Mouse (Mus musculus): ENCODE data around the gene Dock1. TPM values are rescaled to one million over a fixed set of nuclear protein-coding genes. Genes with fewer than 3 reads are reported as not detected.

Gene Dock1
- total and polyA plus RNA-seq, 3 experiments = not detected

- TF ChIP-seq ZC3H11A (IDR thresholded peaks at IDR 0.05; ENCODE audit: low read depth, low read length) (no peak), MAFK (IDR thresholded peaks at IDR 0.05; ENCODE audit: insufficient replicate concordance, low read length) (no peak), MXI1 (IDR thresholded peaks at IDR 0.05; ENCODE audit: low read depth, low read length) (no peak), NRF1 (IDR thresholded peaks at IDR 0.05; ENCODE audit: low read depth, low read length) (no peak), UBTF (IDR thresholded peaks at IDR 0.05; ENCODE audit: low read depth, low read length) (no peak), ZKSCAN1 (IDR thresholded peaks at IDR 0.05; ENCODE audit: borderline replicate concordance, low read depth, low read length) (no peak), ELF1 (IDR thresholded peaks at IDR 0.05; ENCODE audit: low read depth, low read length) (no peak), E2F4 (IDR thresholded peaks at IDR 0.05; ENCODE audit: insufficient replicate concordance, low read depth, low read length) (no peak), BHLHE40 (IDR thresholded peaks at IDR 0.05; ENCODE audit: low read depth, low read length) (no peak), HCFC1 (IDR thresholded peaks at IDR 0.05; ENCODE audit: low read depth, low read length) (no peak), USF2 (conservative IDR thresholded peaks at IDR 0.05; ENCODE audit: low read depth, low read length) (no peak), ZMIZ1 (IDR thresholded peaks at IDR 0.05; ENCODE audit: low read depth, low read length) (no peak), SIN3A (IDR thresholded peaks at IDR 0.05; ENCODE audit: low read length) (no peak), SMC3 (IDR thresholded peaks at IDR 0.05; ENCODE audit: low read depth, low read length) (no peak), JUN (IDR thresholded peaks at IDR 0.05; ENCODE audit: insufficient read depth, low read depth, low read length) (no peak)
- no peak overlapping the region for H3K4me2 ChIP-seq (ENCODE audit: insufficient read depth, low read depth, poor library complexity, severe bottlenecking)
- no peak overlapping the region for H3K9ac ChIP-seq (ENCODE audit: insufficient read depth, low read depth)
- no peak for DNase-seq (ENCODE audit: extremely low read depth)
- no peaks in the 10 kb centered on the region for H3K36me3 ChIP-seq (replicated peaks in 1 of 2; ENCODE audit: control insufficient read depth in 1 of 2, insufficient read depth in 1 of 2, low read length in 1 of 2)
- peaks cover 80% of the 10 kb centered on the region for H3K9me3 ChIP-seq (replicated peaks; ENCODE audit: low read length)
- H3K27ac ChIP-seq (ENCODE audit: insufficient read depth, low read depth) = no peak overlapping the region
- no peaks in the 10 kb centered on the region for H3K79me2 ChIP-seq (replicated peaks; ENCODE audit: control insufficient read depth, extremely low read depth, insufficient read depth, poor library complexity, severe bottlenecking)
- in situ Hi-C loops (cut with MboI; ENCODE audit: low pct_ligation_motif_present, low pct_unique_long_range_greater_than_20kb, low sequenced_read_pairs) = no loop called here
- no peak overlapping the region for H3K4me3 ChIP-seq (replicated peaks in 1 of 3; ENCODE audit: low read depth in 2 of 3, low read length in 2 of 3, poor library complexity in 1 of 3)
- no peaks in the 10 kb centered on the region for H3K4me1 ChIP-seq (ENCODE audit: control insufficient read depth in 1 of 2, insufficient read depth in 2 of 2)
- no peaks in the 10 kb centered on the region for H3K27me3 ChIP-seq (replicated peaks)
- dilution Hi-C loops (cut with MboI; ENCODE audit: extremely low pct_ligation_motif_present, extremely low pct_unique_long_range_greater_than_20kb, low sequenced_read_pairs) = no loop called here
These were observed 139.0 kb downstream of the Dock1 start for GRCm38 (mm10) chr7:134809241-134809975.

- Histone ChIP-seq H3K36me3 (replicated peaks in 1 of 2; ENCODE audit: control insufficient read depth in 1 of 2, insufficient read depth in 1 of 2, low read length in 1 of 2) (no peaks in the 10 kb centered on the region), H3K27me3 (replicated peaks) (no peaks in the 10 kb centered on the region), H3K9me3 (replicated peaks; ENCODE audit: low read length) (peaks cover 79% of the 10 kb centered on the region), H3K9ac (ENCODE audit: insufficient read depth, low read depth) (no peak overlapping the region), H3K79me2 (replicated peaks; ENCODE audit: control insufficient read depth, extremely low read depth, insufficient read depth, poor library complexity, severe bottlenecking) (no peaks in the 10 kb centered on the region), H3K4me1 (ENCODE audit: control insufficient read depth in 1 of 2, insufficient read depth in 2 of 2) (no peaks in the 10 kb centered on the region), H3K4me2 (ENCODE audit: insufficient read depth, low read depth, poor library complexity, severe bottlenecking) (no peak overlapping the region), H3K27ac (ENCODE audit: insufficient read depth, low read depth) (no peak overlapping the region), H3K4me3 (replicated peaks in 1 of 3; ENCODE audit: low read depth in 2 of 3, low read length in 2 of 3, poor library complexity in 1 of 3) (no peak overlapping the region)
- dilution Hi-C loops (cut with MboI; ENCODE audit: extremely low pct_ligation_motif_present, extremely low pct_unique_long_range_greater_than_20kb, low sequenced_read_pairs) = no loop called here
- no peak for TF ChIP-seq EP300 (IDR thresholded peaks at IDR 0.05; ENCODE audit: low read length)
- TF ChIP-seq HCFC1 (IDR thresholded peaks at IDR 0.05; ENCODE audit: low read depth, low read length) = no peak
- TF ChIP-seq MEF2A (IDR thresholded peaks at IDR 0.05; ENCODE audit: borderline replicate concordance, low read depth, low read length) = no peak
- no peak for TF ChIP-seq CHD1 (IDR thresholded peaks at IDR 0.05; ENCODE audit: low read depth, low read length)
- no peak for TF ChIP-seq ETS1 (conservative IDR thresholded peaks at IDR 0.05; ENCODE audit: low read depth, low read length)
- TF ChIP-seq ZNF384 (IDR thresholded peaks at IDR 0.05; ENCODE audit: low read depth, low read length) = no peak
- DNase-seq (ENCODE audit: extremely low read depth) = no peak
- in situ Hi-C loops (cut with MboI; ENCODE audit: low pct_ligation_motif_present, low pct_unique_long_range_greater_than_20kb, low sequenced_read_pairs) = no loop called here
These were observed 148.0 kb downstream of the Dock1 start for GRCm38 (mm10) chr7:134818471-134818870.

All from CH12.LX (cell line).